Mouse (Mus musculus): ENCODE data around the gene Tmc6. TPM values are rescaled to one million over a fixed set of nuclear protein-coding genes. Genes with fewer than 3 reads are reported as not detected.

Tmc6 gene
- polyA plus RNA-seq, 1 experiment from 2014 or later = 39.8 TPM

DNA sequence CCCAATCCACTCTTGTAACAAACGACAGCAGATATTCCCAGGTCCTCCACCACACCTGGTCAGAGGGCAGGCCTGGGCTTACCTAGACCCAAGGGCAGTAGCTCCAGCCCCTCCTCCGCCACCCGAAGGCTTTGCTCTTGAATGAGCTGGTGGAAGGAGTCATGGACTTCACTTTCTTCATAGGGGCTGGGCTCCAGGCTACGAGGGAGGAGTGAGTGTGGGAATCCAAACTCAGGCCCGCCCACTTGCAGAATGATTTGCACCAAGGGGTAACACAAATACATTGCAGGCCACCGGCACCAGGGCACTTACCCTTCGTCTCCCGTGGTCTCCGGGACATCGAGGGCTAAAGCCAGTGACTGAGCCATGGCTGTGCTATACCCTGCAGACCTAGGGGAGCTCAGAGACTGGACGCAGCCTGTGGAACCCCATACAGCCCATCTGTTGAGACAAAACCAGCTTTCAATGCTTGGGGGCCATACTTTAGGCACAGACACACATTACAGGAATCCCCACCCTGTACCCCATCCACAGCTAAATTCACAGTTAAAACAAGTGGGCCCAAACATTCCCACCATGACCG lies 3.1 kb downstream of the Tmc6 start:
- Histone ChIP-seq H3K4me3 (ENCODE audit: low read length) (peak overlapping the region; percentile 64), H3K9me3 (ENCODE audit: control insufficient read depth, low read length) (no peaks in the 10 kb centered on the region), H3K4me1 (ENCODE audit: control insufficient read depth, insufficient read depth, low read length) (peaks cover 42% of the 10 kb centered on the region), H3K9ac (ENCODE audit: low read depth, low read length) (peak overlapping the region; percentile 77), H3K36me3 (ENCODE audit: control insufficient read depth, insufficient read depth, low read length) (peaks cover 3% of the 10 kb centered on the region; the same call in 1 of the 2 replicates), H3K27ac (ENCODE audit: low read length) (peak overlapping the region; percentile 92), H3K27me3 (replicated peaks; ENCODE audit: control insufficient read depth, insufficient read depth, low read length) (no peaks in the 10 kb centered on the region), H3K4me2 (ENCODE audit: low read depth, low read length) (peak overlapping the region; percentile 91)
- no peak for ATAC-seq
- 43% methylated on average over 12 of the region's 12 CpGs for WGBS

DNA sequence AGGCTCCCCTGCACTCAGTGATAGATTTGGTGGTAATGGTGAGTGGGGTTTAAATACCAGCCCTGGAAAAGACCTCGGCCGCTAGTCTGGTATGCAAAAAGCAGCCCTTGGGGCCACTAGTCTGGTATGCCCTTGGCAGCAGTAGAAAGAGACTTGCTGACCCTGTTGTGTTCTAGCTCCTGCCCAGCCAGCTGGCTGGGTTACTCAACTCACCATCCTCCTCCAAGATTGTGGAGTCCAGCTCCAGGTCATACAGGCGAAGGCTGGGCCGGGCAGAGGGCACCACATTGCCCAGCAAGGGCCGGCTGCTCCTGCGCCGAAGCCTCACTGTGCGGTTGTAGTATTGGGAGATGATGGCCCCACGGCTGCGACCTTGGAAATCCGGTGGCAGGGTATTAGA lies 4.0 kb downstream of the Tmc6 start:
- ATAC-seq = no peak
- no peak overlapping the region for H3K27ac ChIP-seq (ENCODE audit: low read length)
- H3K27me3 ChIP-seq (replicated peaks; ENCODE audit: control insufficient read depth, insufficient read depth, low read length) = no peaks in the 10 kb centered on the region
- H3K4me2 ChIP-seq (ENCODE audit: low read depth, low read length) = no peak overlapping the region
- H3K4me3 ChIP-seq (ENCODE audit: low read length) = no peak overlapping the region
- peaks cover 35% of the 10 kb centered on the region for H3K4me1 ChIP-seq (ENCODE audit: control insufficient read depth, insufficient read depth, low read length)
- no peak overlapping the region for H3K9ac ChIP-seq (ENCODE audit: low read depth, low read length)
- no peaks in the 10 kb centered on the region for H3K9me3 ChIP-seq (ENCODE audit: control insufficient read depth, low read length)
- H3K36me3 ChIP-seq (ENCODE audit: control insufficient read depth, insufficient read depth, low read length) = peaks cover 3% of the 10 kb centered on the region; the same call in 1 of the 2 replicates
- 95% methylated on average over 11 of the region's 11 CpGs for WGBS

DNA sequence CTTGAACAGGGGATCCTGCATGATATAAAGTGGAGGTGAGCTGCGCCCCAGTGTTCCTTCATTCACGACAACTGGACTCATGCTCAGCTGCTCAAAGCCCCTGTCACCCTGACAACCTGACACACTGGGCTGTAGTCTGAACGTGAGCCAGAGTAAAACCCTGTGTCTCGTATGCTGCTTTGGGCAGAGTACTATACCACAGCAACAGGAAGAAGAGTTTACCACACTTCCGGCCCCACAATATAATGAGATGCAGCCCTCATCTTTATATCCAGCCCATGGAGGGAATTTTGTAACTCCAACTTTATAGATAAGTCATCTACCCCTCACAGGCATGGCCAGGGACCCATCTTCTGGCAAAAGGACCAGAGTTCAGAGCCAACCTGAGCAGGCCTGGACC lies 4.9 kb downstream of the Tmc6 start:
- Histone ChIP-seq H3K4me2 (ENCODE audit: low read depth, low read length) (no peak overlapping the region), H3K27me3 (replicated peaks; ENCODE audit: control insufficient read depth, insufficient read depth, low read length) (no peaks in the 10 kb centered on the region), H3K9ac (ENCODE audit: low read depth, low read length) (no peak overlapping the region), H3K9me3 (ENCODE audit: control insufficient read depth, low read length) (no peaks in the 10 kb centered on the region), H3K4me1 (ENCODE audit: control insufficient read depth, insufficient read depth, low read length) (peaks cover 31% of the 10 kb centered on the region), H3K27ac (ENCODE audit: low read length) (no peak overlapping the region), H3K36me3 (ENCODE audit: control insufficient read depth, insufficient read depth, low read length) (peaks cover 3% of the 10 kb centered on the region; the same call in 1 of the 2 replicates), H3K4me3 (ENCODE audit: low read length) (no peak overlapping the region)
- 81% methylated on average over 5 of the region's 5 CpGs for WGBS
- ATAC-seq = no peak

DNA sequence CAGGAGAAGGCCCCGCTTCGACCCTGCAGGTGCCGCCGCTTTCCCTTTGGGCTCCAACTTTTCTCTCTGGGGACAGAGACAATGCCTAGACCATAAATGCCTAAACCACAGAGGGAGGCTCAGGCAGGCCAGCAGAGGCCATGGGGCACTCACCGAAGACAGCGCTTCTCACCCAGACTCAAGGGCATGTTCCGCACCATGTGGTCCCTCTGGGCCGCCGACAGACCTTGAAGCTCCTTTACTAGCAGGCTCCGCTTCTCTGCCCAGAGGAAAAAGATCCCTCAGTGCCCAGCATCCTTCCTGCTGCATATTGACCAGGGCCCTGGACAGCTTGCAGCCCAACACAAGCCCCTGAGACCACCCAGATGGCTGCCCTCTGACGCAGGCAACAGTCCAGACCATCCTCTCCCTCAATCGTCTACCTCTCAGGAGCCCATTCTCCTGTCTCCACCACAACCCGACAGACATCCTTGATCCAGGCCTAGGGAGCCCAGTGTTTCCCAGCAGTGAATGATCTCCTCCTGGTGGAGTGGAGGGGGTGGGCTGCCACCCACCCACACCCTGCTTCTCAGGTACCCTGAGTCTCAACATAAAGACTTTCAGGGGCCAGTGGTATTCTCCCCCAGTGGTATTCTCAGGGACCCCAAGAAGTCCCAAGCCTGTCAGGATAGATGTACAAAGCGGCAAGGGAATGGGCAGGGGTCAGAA lies 5.8 kb downstream of the Tmc6 start:
- no peak for ATAC-seq
- Histone ChIP-seq H3K27me3 (replicated peaks; ENCODE audit: control insufficient read depth, insufficient read depth, low read length) (no peaks in the 10 kb centered on the region), H3K36me3 (ENCODE audit: control insufficient read depth, insufficient read depth, low read length) (peaks cover 3% of the 10 kb centered on the region; the same call in 1 of the 2 replicates), H3K27ac (ENCODE audit: low read length) (no peak overlapping the region), H3K9me3 (ENCODE audit: control insufficient read depth, low read length) (no peaks in the 10 kb centered on the region), H3K9ac (ENCODE audit: low read depth, low read length) (no peak overlapping the region), H3K4me1 (ENCODE audit: control insufficient read depth, insufficient read depth, low read length) (peaks cover 24% of the 10 kb centered on the region), H3K4me3 (ENCODE audit: low read length) (no peak overlapping the region), H3K4me2 (ENCODE audit: low read depth, low read length) (no peak overlapping the region)
- 92% methylated on average over 14 of the region's 14 CpGs for WGBS

DNA sequence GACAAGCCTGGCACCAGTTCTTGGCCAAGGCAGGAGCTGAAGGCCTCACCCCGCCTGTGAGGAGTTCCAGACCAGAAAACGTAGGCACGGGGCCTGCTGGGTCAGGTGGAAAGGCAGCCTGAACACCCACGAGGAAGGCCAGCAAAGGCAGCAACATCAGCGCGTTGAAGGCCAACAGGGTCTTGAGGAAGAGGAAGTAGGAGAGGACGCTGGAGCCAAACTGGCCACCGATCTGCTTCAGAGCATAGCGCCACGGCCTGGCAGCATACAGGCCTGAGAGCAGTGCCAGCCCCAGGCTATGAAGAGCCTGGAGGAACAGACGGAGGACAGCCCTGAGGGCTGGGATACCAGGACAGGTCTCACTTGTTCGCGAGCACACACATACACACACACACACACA lies 6.5 kb downstream of the Tmc6 start:
- ATAC-seq = no peak
- H3K36me3 ChIP-seq (ENCODE audit: control insufficient read depth, insufficient read depth, low read length) = peaks cover 3% of the 10 kb centered on the region; the same call in 1 of the 2 replicates
- H3K9me3 ChIP-seq (ENCODE audit: control insufficient read depth, low read length) = no peaks in the 10 kb centered on the region
- H3K27ac ChIP-seq (ENCODE audit: low read length) = no peak overlapping the region
- 86% methylated on average over 13 of the region's 13 CpGs for WGBS
- no peak overlapping the region for H3K4me2 ChIP-seq (ENCODE audit: low read depth, low read length)
- no peak overlapping the region for H3K4me3 ChIP-seq (ENCODE audit: low read length)
- H3K27me3 ChIP-seq (replicated peaks; ENCODE audit: control insufficient read depth, insufficient read depth, low read length) = no peaks in the 10 kb centered on the region
- no peak overlapping the region for H3K9ac ChIP-seq (ENCODE audit: low read depth, low read length)
- H3K4me1 ChIP-seq (ENCODE audit: control insufficient read depth, insufficient read depth, low read length) = peaks cover 19% of the 10 kb centered on the region

DNA sequence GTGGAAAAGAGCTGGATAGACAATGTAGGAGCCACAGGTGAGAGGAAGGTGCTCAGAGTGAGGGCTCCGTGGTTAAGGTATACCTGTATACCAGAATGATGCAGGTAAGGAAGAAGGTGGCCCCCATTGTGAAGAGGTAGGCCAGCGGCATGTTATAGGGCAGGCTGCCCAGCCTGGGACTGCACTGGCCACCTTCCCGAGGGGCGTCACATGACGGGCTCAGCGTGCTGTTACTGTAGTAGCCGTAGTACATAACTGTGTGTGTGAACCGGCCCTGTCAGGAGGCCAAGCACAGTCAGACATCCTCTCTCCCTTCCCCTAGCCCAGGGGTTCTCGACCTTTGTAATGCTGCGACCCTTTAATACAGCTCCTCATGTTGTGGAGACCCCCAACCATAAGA lies 7.1 kb downstream of the Tmc6 start:
- WGBS = 94% methylated on average over 10 of the region's 10 CpGs
- H3K9me3 ChIP-seq (ENCODE audit: control insufficient read depth, low read length) = no peaks in the 10 kb centered on the region
- H3K4me3 ChIP-seq (ENCODE audit: low read length) = no peak overlapping the region
- no peak overlapping the region for H3K27ac ChIP-seq (ENCODE audit: low read length)
- ATAC-seq = no peak
- no peaks in the 10 kb centered on the region for H3K27me3 ChIP-seq (replicated peaks; ENCODE audit: control insufficient read depth, insufficient read depth, low read length)
- H3K4me2 ChIP-seq (ENCODE audit: low read depth, low read length) = no peak overlapping the region
- no peak overlapping the region for H3K9ac ChIP-seq (ENCODE audit: low read depth, low read length)
- peaks cover 3% of the 10 kb centered on the region; the same call in 1 of the 2 replicates for H3K36me3 ChIP-seq (ENCODE audit: control insufficient read depth, insufficient read depth, low read length)
- H3K4me1 ChIP-seq (ENCODE audit: control insufficient read depth, insufficient read depth, low read length) = peaks cover 18% of the 10 kb centered on the region

DNA sequence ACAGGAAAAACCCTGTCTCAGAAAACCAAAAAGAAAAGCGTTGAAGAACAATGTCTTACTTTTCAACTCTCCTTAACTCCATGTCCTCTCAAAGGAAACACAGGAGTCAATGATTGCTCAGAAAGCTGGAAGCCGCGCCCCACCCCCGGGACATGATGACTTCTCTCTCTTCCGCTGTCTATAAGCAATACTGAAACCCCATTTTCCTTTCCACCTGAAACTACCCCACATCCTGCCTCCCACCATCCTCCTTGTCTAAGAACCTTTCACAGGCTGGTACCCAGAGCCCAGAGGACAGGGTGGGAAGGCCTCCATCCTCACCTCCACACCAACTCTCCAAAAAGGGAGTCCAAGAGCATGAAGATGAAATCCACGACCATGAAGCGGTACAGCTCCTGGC lies 9.6 kb downstream of the Tmc6 start:
- H3K27ac ChIP-seq (ENCODE audit: low read length) = no peak overlapping the region
- H3K4me1 ChIP-seq (ENCODE audit: control insufficient read depth, insufficient read depth, low read length) = peaks cover 16% of the 10 kb centered on the region
- H3K36me3 ChIP-seq (ENCODE audit: control insufficient read depth, insufficient read depth, low read length) = peaks cover 1% of the 10 kb centered on the region; the same call in 1 of the 2 replicates
- no peaks in the 10 kb centered on the region for H3K27me3 ChIP-seq (replicated peaks; ENCODE audit: control insufficient read depth, insufficient read depth, low read length)
- no peak overlapping the region for H3K4me3 ChIP-seq (ENCODE audit: low read length)
- WGBS = 94% methylated on average over 7 of the region's 7 CpGs
- no peak overlapping the region for H3K9ac ChIP-seq (ENCODE audit: low read depth, low read length)
- H3K4me2 ChIP-seq (ENCODE audit: low read depth, low read length) = no peak overlapping the region
- H3K9me3 ChIP-seq (ENCODE audit: control insufficient read depth, low read length) = no peaks in the 10 kb centered on the region
- no peak for ATAC-seq

DNA sequence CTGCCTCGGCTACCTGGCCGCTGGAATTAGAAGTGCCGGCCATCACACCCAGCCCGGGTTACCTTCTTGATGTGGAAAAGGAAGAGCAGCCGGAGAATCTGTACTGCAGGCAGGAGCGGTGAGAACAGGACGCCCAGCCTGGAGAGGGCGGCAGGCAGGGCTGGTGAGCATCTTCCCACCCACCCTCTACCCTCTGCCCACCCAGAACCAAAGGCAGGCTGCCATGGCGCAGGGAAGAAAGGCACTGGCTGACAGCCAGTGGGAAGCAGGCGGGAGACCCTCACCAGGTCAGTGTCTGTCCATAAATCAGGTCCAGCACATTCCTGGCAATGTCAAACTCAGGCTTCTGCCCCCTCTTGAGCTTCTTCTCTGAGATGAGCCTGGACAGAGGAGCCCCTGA lies 11.6 kb downstream of the Tmc6 start:
- no peaks in the 10 kb centered on the region for H3K9me3 ChIP-seq (ENCODE audit: control insufficient read depth, low read length)
- H3K36me3 ChIP-seq (ENCODE audit: control insufficient read depth, insufficient read depth, low read length) = peaks cover 5% of the 10 kb centered on the region; the same call in 1 of the 2 replicates
- H3K4me3 ChIP-seq (ENCODE audit: low read length) = no peak overlapping the region
- WGBS = 65% methylated on average over 10 of the region's 10 CpGs
- H3K27me3 ChIP-seq (replicated peaks; ENCODE audit: control insufficient read depth, insufficient read depth, low read length) = no peaks in the 10 kb centered on the region
- H3K9ac ChIP-seq (ENCODE audit: low read depth, low read length) = no peak overlapping the region
- H3K4me2 ChIP-seq (ENCODE audit: low read depth, low read length) = no peak overlapping the region
- no peak for ATAC-seq
- H3K4me1 ChIP-seq (ENCODE audit: control insufficient read depth, insufficient read depth, low read length) = peaks cover 16% of the 10 kb centered on the region
- no peak overlapping the region; the same call in 1 of the 2 replicates for H3K27ac ChIP-seq (ENCODE audit: low read length)

DNA sequence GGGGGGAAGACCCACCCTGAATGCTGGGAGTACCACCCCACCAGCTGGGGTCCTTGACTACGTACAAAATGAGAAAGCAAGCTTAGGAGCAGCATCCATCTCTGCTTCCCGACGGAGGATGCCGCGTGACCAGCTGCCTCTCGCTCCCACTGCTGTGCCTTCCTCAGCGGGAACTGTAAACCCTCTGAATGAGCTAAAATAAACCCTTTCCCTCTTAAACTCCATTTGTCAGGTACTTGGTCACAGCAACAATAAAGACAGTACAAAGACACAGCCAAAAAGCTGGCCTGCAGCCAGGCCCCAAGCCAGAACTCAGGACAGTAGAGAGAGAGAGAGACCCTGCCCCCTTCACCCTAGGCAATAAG lies 12.3 kb downstream of the Tmc6 start:
- H3K36me3 ChIP-seq (ENCODE audit: control insufficient read depth, insufficient read depth, low read length) = peaks cover 8% of the 10 kb centered on the region
- no peaks in the 10 kb centered on the region for H3K9me3 ChIP-seq (ENCODE audit: control insufficient read depth, low read length)
- H3K4me3 ChIP-seq (ENCODE audit: low read length) = no peak overlapping the region
- H3K27ac ChIP-seq (ENCODE audit: low read length) = no peak overlapping the region
- no peaks in the 10 kb centered on the region for H3K27me3 ChIP-seq (replicated peaks; ENCODE audit: control insufficient read depth, insufficient read depth, low read length)
- H3K4me1 ChIP-seq (ENCODE audit: control insufficient read depth, insufficient read depth, low read length) = peaks cover 16% of the 10 kb centered on the region
- H3K9ac ChIP-seq (ENCODE audit: low read depth, low read length) = no peak overlapping the region
- WGBS = 55% methylated on average over 7 of the region's 7 CpGs
- no peak for ATAC-seq
- no peak overlapping the region for H3K4me2 ChIP-seq (ENCODE audit: low read depth, low read length)
